Mouse (Mus musculus) neural tube, embryonic 10.5 days (tissue): Measurements from ENCODE around the gene Trpc4ap.
"Not testable (repeated sequence)": the region's sequence is repeated elsewhere in the genome, so short reads cannot be mapped to it uniquely, and the experiment has no call there.

ENCODE experiments used
- DNase-seq: peaks from one replicate; pipeline ENCODE4 v3.0.0-alpha.2; 2017; ENCODE audit warnings: low spot score; ENCODE audit errors: extremely low spot score

The Trpc4ap gene

GRCm38 (mm10) chr2:155613953-155614352, 78.2 kb downstream of the Trpc4ap start:
- DNase-seq, result no peak

DNA sequence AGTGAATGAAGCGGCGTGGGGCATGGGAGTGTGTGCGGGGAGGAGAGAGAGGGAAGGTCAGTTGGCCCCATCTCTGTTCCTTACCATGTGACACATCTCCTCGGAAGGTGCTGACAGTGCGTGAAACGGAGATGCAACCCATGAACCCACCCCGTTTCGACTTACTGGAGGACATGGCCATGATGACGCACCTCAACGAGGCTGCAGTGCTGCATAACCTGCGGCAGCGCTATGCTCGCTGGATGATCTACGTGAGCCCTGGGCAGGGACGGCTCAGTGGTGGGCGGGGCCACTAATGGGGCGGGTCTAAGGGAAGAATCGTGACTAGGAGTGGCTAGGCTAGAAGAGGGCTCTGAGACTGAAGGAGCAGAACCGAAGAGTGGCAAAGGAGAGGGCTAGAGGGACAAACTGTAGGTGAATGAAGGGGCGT, 78.8 kb downstream of the Trpc4ap start:
- DNase-seq, result peak; percentile 48

DNA sequence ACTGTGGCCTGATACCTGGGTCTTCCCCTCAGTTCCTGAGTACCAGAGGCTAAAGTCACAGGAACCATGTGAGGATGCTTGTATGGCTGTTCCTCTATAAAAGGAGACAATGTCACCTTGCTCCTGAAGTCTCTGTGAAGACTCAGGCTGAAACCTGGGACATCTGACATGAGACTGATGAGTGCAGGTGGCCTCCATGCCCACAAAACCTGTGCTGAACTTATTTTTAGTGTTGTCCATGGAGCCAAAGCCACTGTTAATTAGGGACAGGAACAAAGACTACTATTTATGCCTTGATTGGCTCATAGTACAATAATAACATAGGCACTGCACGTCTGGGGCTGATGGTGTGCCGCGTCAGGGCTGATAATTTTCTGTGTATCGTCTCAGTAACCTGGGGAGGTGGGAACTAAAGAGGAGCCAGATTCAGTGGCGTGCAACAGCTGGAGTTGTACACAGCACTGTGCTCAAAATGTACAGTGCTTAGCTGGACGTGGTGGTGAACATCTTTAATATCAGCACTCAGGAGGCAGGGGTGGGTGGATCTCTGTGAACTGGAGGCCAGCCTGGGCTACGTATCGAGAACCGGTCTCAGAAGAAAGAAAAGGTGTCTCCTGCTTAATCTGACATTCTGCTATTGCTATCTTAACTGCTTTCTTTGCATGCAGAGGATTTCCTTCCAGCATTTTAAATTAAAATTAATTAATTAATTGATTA, 80.2 kb downstream of the Trpc4ap start:
- no peak for DNase-seq

DNA sequence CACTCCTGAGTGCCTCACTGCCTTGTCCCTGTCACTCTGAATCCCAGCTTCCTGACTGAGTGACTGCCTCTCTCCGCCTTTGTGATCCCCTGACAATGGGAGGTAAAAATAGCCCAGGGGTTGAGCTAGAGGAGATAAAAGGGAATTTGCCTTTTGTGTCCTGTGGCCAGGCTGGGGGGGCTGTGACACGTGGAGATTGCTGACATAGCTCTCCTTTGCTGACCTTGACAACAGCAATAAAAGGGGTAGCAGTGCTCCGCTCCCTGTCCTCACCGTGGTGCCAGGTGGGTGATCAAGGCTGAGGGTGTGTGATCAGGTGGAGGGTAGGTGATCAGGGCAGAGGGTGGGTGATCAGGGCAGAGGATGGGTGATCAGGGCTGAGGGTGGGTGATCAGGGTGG, 81.2 kb downstream of the Trpc4ap start, which contains the start of gene Myh7b:
TSS of gene Myh7b (plus strand) at position 235 of the 400 bp plus-strand sequence.
- no peak for DNase-seq

DNA sequence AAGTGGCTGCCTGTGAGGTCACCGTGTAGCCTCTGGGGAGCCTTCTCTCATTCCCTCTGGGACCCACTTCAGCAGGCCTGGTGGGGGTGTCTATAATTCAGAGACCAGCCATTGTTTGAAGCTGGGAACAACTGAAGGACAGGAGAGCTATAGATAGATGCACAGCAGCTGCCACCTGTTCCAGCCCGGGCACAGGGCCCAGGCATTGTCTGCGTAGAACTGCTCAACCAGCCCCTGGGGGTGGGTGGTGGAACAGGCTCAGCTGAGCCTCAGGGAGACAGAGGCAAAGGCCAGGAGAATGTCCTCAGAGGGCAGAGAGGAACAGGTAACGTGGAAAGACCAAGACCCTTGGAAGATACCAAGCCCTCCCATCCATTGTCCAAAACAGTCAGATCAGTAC, 85.8 kb downstream of the Trpc4ap start:
- DNase-seq, result no peak

- not testable (repeated sequence) for DNase-seq
Observed at GRCm38 (mm10) chr2:155605236-155605589, 87.0 kb downstream of the Trpc4ap start.

- no peak for DNase-seq
Observed at GRCm38 (mm10) chr2:155604560-155605235, 87.5 kb downstream of the Trpc4ap start.

DNA sequence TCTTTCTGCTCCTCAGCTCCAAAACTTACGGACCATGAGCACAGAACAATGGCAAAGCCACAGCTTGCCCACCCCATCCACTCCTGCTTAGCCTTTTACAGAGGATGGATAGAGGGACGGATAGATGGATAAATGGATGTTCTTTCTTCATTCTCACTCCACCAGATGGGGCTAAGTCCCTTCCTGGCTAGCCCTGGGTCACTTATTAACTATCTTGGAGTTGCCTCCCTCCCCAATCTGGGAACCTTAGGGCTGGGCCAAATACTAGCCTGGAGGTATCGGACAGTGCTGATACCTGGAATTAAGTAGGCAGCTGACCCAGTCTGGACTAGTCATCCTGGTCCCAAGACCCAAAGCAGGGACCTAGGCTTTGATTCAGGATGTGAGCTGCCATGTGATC, 88.5 kb downstream of the Trpc4ap start:
- DNase-seq, result no peak

DNA sequence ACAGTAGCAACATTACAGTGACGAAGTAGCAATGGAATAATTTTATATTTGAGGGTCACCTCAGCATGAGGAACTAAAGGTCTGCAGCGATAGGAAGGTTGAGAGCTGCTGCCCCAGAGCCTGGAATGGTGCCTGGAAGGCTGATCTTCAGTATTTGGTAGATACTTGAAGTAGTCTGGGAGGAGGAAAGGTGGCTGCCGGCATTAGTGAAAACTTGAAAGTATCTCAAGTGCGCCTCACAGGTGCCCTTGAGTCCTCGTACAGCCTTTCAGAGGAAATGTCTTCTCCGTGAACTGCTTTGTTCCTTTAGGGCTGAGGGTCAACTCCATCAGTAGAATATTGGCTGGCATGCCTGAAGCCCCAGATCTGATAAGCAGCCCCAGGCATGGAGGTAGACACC, 96.7 kb downstream of the Trpc4ap start:
- DNase-seq, result no peak

DNA sequence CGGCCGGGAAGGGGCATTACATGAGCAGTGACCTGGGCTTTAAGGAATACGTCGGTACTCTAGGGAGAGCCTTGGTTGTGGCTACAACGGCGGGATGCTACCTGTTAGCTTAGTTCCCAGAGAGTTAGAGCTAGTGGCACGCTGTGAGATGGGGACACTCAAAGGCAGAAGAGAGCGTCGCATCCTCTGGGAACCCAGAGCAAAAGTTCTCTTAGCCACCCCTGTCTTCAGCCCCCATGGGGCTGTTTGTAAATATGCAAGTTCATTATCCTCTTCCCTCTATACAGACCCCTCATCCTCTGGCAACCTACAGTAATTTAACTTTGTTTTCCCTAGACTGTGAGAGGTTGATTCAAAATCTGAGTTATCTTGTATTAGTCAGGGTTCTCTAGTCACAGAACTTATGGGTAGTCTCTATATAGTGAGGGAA, 99.3 kb downstream of the Trpc4ap start:
- no peak for DNase-seq

DNA sequence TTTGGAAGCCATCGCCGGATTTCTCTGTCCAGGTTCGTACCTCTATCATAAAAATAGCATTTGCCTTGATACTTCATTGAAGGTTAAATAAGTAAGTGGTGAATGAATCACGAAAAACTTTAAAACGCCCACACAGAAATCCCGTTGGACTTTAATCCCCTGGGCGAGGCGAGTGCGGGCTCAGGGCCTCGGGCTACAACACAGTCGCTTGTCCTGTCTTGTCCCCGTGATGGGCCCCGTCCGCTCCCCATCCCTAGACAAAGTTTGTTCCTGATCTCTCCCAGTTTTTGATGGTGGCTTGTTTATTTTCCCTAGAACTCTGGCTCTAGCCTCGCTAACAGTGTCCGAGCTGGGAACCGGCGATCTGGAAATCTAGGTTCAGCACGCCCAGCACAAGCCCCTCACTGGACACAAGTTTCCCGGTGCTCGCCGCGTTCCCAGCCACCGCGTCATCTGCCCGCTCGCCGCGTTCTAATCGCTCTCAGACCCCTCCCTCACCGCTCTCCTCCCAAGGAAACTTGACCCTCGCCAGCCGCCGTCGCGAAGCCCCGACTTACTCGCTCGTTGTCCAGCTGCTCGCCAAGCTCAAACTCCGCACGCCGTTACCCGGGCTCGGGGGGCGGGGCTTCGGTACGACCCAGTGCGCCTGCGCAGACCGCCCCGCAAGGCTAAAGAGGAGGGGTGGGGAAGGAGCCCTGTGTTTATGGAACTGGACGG, 99.9 kb downstream of the Trpc4ap start, which contains the start of gene Gss:
TSS of gene Gss (minus strand) at position 674 of the 717 bp plus-strand sequence.
- peak; percentile 100 for DNase-seq

DNA sequence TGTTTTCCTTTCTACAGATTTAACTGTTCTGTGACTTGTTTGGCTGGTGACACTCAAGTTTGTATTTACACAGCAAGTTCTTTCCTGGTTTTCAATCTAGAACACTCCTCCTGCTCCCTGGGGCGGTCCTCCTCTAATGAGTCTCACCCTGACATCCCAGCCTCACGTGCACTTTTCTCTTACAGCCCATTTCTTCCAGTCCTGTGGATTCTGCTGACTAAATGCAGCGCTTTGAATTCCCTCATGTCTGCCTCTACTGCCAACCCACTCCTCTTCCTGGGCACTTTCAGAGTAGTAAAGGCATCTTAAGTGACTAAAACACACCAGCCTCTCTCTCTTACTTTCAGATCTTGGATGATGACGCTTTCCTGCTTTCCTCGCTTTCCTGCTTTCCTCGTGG, 100.5 kb downstream of the Trpc4ap start:
- DNase-seq, result no peak

DNA sequence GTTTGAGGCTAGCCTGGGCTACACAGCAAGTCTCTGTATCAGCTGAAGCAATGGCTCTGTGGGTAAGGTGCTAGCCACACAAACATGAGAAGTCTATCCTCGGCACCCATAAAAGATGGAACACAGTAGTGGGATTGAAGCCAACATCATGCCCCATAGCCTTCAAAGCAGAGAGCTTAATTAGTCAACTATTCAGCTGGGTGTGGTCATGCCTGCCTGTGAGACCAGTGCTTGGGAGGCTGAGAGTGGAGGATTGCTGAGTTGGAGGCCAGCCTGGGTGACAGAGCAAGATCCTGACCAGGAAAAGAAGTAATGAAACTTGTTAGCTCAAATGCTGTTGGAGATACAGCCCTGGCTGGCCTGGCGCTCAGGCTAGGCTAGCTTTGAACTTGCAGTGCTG, 101.3 kb downstream of the Trpc4ap start:
- DNase-seq, result no peak

DNA sequence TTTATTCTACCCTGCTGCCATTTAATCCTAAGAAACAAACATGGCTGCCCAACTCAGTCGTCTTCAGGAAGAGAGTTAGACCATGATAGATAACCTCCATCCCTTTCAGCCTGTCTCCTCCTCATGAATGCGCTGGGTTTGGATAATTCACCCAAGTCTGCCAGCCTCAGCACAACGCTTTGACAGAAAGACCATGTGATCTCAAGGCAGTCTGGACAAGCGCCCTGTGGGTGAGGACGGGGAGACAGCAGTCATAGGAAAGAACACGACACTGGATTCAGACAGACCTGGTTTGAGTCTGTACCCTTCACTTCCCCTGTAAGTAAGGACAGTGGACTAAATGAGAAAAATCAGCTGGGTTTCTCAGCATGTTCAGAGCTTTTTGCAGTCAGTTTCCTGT, 102.7 kb downstream of the Trpc4ap start:
- no peak for DNase-seq

DNA sequence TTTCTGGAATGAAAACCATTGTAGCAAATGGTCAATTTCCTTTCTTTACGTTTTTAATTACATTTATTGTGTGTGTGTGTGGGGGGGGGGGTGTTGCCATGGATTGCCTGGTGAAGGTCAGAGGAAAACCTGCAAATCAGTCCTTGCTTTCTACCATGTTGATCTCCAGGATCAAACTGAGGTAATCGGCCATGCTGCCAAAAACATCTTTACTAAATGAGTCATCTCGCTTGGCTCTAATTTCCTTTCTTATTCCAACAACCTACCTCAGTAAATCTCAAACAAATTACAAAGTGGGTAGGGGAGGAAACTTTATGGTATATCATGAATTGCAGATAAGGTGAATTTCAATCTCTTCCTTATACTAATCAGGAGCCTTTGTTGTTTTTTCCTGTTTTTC, 104.0 kb downstream of the Trpc4ap start:
- no peak for DNase-seq

GRCm38 (mm10) chr2:155585486-155585885, 106.7 kb downstream of the Trpc4ap start:
- DNase-seq, result no peak

GRCm38 (mm10) chr2:155585082-155585481, 107.1 kb downstream of the Trpc4ap start:
- no peak for DNase-seq
